Mouse (Mus musculus) natural killer cell, adult 2 months (primary cell): Measurements from ENCODE around the gene Esp18.

Source experiments
- DNase-seq, 2 experiments: peaks; one replicate each; pipeline ENCODE4 v3.0.0; 2022; ENCODE audit warnings: low spot score in 2 of 2

Esp18 gene

GRCm38 (mm10) chr17:39406059-39406458 is at the start of gene Esp18:
Gene Esp18 (plus strand): TSS chr17:39406359.
- no peak for DNase-seq

GRCm38 (mm10) chr17:39363316-39363715 is 42.8 kb upstream of the Esp18 start:
- no peak for DNase-seq
